Mouse (Mus musculus) left cerebral cortex, postnatal 36 days (tissue): ENCODE measurements at regions not wholly inside any gene's neighbourhood (a gene's known extent, or its start where the extent isn't known, plus 50 kb on each side); places are given as distances from the start of the nearest gene placed in this dataset.

ENCODE experiments used
- DNase-seq, 2 experiments: peaks; one replicate each; pipeline ENCODE4 v3.0.0; 2021 to 2022; ENCODE audit warnings: low spot score in 2 of 2, mixed read lengths in 1 of 2
- intact Hi-C: fragments of 180-260 bp; cut with DNase I; formaldehyde crosslinking; loops from one replicate; pipeline ENCODE4 v1.15.1; 2025

- intact Hi-C loops, result loop anchor here (5.0 kb wide), 1 partner anchor 251 kb away; the partner anchor contains the start of gene Ankrd50
- no peak for DNase-seq
These were observed 253.1 kb downstream of the Ankrd50 start for GRCm38 (mm10) chr3:38231506-38231905.

- intact Hi-C loops, result loop anchor here (5.0 kb wide), 1 partner anchor 252 kb away; the partner anchor contains the start of gene Ankrd50
- DNase-seq, result no peak
These were observed 253.8 kb downstream of the Ankrd50 start for GRCm38 (mm10) chr3:38230796-38231195.

- intact Hi-C loops, result loop anchor here (5.0 kb wide), 1 partner anchor 253 kb away; the partner anchor contains the start of gene Ankrd50
- no peak for DNase-seq
These were observed 255.0 kb downstream of the Ankrd50 start for GRCm38 (mm10) chr3:38229686-38230085.

GRCm38 (mm10) chr3:38229051-38229450 lies 255.6 kb downstream of the Ankrd50 start:
- no peak for DNase-seq
- intact Hi-C loops, result no loop called here

- intact Hi-C loops, result loop anchor here (2.0 kb wide), 1 partner anchor 621 kb away; no protein-coding TSS in a partner anchor
- DNase-seq, result peak; percentile 39 to 46
These were observed 257.0 kb downstream of the Ankrd50 start for GRCm38 (mm10) chr3:38227596-38227995.

GRCm38 (mm10) chr3:38227121-38227520 lies 257.5 kb downstream of the Ankrd50 start:
- intact Hi-C loops, result loop anchor here (2.0 kb wide), 1 partner anchor 622 kb away; no protein-coding TSS in a partner anchor
- no peak for DNase-seq

- intact Hi-C loops, result loop anchor here (2.0 kb wide), 1 partner anchor 623 kb away; no protein-coding TSS in a partner anchor
- DNase-seq, result no peak
These were observed 258.5 kb downstream of the Ankrd50 start for GRCm38 (mm10) chr3:38226147-38226546.

- DNase-seq, result no peak
- intact Hi-C loops, result loop anchor here (5.0 kb wide), 1 partner anchor 750 kb away; no protein-coding TSS in a partner anchor
These were observed 262.8 kb downstream of the Ankrd50 start for GRCm38 (mm10) chr3:38221834-38222215.

GRCm38 (mm10) chr3:38220934-38221833 lies 263.5 kb downstream of the Ankrd50 start:
- intact Hi-C loops, result loop anchor here (5.0 kb wide), 1 partner anchor 749 kb away; no protein-coding TSS in a partner anchor
- DNase-seq, result peak in 1 of 2 experiments; percentile 31

GRCm38 (mm10) chr3:38209081-38209480 lies 275.6 kb downstream of the Ankrd50 start:
- DNase-seq, result no peak
- intact Hi-C loops, result loop anchor here (5.0 kb wide), 1 partner anchor 732 kb away; no protein-coding TSS in a partner anchor

- intact Hi-C loops, result loop anchor here (5.0 kb wide), 1 partner anchor 731 kb away; no protein-coding TSS in a partner anchor
- DNase-seq, result no peak
These were observed 276.8 kb downstream of the Ankrd50 start for GRCm38 (mm10) chr3:38207867-38208266.

- DNase-seq, result peak; percentile 30 to 54
- intact Hi-C loops, result loop anchor here (5.0 kb wide), 1 partner anchor 735 kb away; no protein-coding TSS in a partner anchor
These were observed 282.6 kb downstream of the Ankrd50 start for GRCm38 (mm10) chr3:38201861-38202656.

- no peak for DNase-seq
- intact Hi-C loops, result no loop called here
These were observed 290.6 kb downstream of the Ankrd50 start for GRCm38 (mm10) chr3:38194001-38194400.

GRCm38 (mm10) chr3:38187406-38187896 lies 297.2 kb downstream of the Ankrd50 start:
- intact Hi-C loops, result no loop called here

GRCm38 (mm10) chr3:38186503-38186902 lies 298.1 kb downstream of the Ankrd50 start:
- intact Hi-C loops, result no loop called here
- DNase-seq, result no peak

More at GRCm38 (mm10) chr3:38187406-38187896, 297.2 kb downstream of the Ankrd50 start:
- DNase-seq, result no peak

GRCm38 (mm10) chr3:38178295-38178694 lies 306.3 kb downstream of the Ankrd50 start:
- no peak for DNase-seq
- intact Hi-C loops, result no loop called here

GRCm38 (mm10) chr3:38175946-38176345 lies 308.7 kb downstream of the Ankrd50 start:
- no peak for DNase-seq
- intact Hi-C loops, result no loop called here

GRCm38 (mm10) chr3:38174735-38175280 lies 309.8 kb downstream of the Ankrd50 start:
- intact Hi-C loops, result no loop called here
- no peak for DNase-seq

- intact Hi-C loops, result no loop called here
- no peak for DNase-seq
These were observed 332.2 kb downstream of the Ankrd50 start for GRCm38 (mm10) chr3:38152408-38152807.
